Mouse (Mus musculus): ENCODE measurements around the gene Nppa. TPM values are rescaled to one million over a fixed set of nuclear protein-coding genes. Genes with fewer than 3 reads are reported as not detected.

Nppa gene
- polyA plus RNA-seq, 1 experiment, result not detected

DNA sequence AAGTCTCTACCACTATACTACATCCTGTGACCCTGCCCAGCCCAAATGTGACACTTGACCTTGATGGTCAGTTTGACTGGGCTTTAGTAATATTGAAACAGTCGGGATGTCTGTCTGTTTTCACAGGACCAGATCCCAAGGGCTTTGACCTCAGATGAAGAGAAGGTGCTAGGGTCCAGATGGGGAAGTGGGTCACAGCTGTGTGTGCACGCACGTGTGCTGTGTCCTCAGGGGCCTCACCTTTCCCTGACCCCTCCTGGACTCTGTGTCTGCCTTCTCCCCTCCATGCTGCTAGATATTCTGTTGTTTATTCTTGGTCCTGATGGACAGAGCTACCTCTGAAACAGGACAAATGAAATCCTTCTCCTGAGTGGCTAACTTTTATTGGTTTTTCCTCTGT lies 10.8 kb downstream of the Nppa start:
- TF ChIP-seq CTCF (IDR thresholded peaks at IDR 0.05; ENCODE audit: control insufficient read depth, insufficient read depth, insufficient replicate concordance, low read depth, low read length), result no peak
- no peak for TF ChIP-seq POLR2A (IDR thresholded peaks at IDR 0.05; ENCODE audit: control insufficient read depth, low read depth, low read length)
- peaks cover 14% of the 10 kb centered on the region for H3K36me3 ChIP-seq (ENCODE audit: control insufficient read depth, insufficient read depth, low read length)
- H3K4me3 ChIP-seq (ENCODE audit: control insufficient read depth, low read depth, low read length), result no peak overlapping the region
- H3K4me1 ChIP-seq (ENCODE audit: control insufficient read depth, insufficient read depth, low read length), result no peaks in the 10 kb centered on the region
- H3K27me3 ChIP-seq (ENCODE audit: control insufficient read depth, insufficient read depth, low read length), result no peaks in the 10 kb centered on the region
- H3K27ac ChIP-seq (ENCODE audit: control insufficient read depth, insufficient read depth, low read depth, low read length), result no peak overlapping the region

DNA sequence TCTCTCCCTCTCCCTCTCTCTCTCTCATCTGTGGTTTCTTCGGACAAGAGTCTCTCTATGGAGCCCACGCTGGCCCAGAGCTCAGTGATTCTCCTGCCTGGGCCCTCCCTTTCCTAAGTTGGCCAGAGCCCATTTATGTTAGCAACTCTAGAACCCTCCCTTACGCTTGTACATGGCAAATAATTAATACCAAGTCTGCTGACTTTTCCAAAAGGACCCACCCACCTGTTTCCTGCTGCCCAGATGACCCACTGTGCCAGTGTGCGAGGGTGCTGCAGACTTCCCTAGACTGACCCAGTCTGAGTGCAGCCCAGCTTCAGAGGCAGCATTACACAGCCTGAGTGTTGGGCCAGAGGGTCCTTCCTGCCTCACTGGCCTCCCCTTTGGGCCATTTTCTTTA lies 11.7 kb downstream of the Nppa start:
- H3K4me1 ChIP-seq (ENCODE audit: control insufficient read depth, insufficient read depth, low read length), result no peaks in the 10 kb centered on the region
- peaks cover 12% of the 10 kb centered on the region for H3K36me3 ChIP-seq (ENCODE audit: control insufficient read depth, insufficient read depth, low read length)
- H3K4me3 ChIP-seq (ENCODE audit: control insufficient read depth, low read depth, low read length), result no peak overlapping the region
- no peak overlapping the region for H3K27ac ChIP-seq (ENCODE audit: control insufficient read depth, insufficient read depth, low read depth, low read length)
- no peaks in the 10 kb centered on the region for H3K27me3 ChIP-seq (ENCODE audit: control insufficient read depth, insufficient read depth, low read length)
- TF ChIP-seq POLR2A (IDR thresholded peaks at IDR 0.05; ENCODE audit: control insufficient read depth, low read depth, low read length) (no peak), CTCF (IDR thresholded peaks at IDR 0.05; ENCODE audit: control insufficient read depth, insufficient read depth, insufficient replicate concordance, low read depth, low read length) (no peak)

DNA sequence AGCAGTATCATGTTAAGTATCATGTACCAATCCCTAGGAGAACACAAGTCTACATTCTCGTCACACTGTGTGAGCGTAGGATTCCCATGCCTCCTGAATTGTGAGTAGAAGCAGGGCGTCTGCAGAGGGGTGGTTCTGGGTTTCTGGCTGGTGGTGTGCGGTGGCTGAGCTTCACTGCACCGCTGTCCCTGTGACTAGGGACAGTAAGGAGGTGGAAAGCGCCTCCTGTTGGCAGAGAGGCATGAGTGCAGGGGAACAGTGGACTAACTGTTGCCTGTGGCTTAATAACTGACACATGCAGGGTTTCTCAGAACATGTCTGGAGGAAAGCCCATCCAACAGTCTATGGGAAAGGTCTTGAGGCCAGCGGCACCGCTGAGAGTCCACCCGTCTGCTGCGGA lies 14.9 kb downstream of the Nppa start:
- H3K36me3 ChIP-seq (ENCODE audit: control insufficient read depth, insufficient read depth, low read length), result peaks cover 10% of the 10 kb centered on the region

DNA sequence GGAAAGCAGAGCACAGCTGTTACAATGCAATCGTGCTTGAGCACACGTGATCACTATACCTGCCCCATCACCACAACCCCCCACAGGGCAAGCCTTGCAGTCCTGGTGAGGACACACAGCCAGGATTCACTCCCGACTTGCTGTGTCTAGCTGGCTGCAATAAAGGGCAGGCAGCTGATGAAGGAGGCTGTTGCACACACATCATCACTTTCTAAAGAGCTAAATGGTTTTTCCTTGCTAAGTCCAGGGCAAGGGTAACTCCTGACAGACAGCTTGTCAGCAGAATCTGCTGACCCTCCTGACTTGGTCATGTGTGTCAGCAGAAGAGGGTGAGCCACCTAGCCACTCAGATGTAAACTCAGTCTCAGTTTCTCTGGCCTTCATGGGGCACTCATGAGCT lies 16.5 kb downstream of the Nppa start:
- no peak overlapping the region for H3K27ac ChIP-seq (ENCODE audit: control insufficient read depth, insufficient read depth, low read depth, low read length)
- H3K27me3 ChIP-seq (ENCODE audit: control insufficient read depth, insufficient read depth, low read length), result no peaks in the 10 kb centered on the region
- H3K4me1 ChIP-seq (ENCODE audit: control insufficient read depth, insufficient read depth, low read length), result no peaks in the 10 kb centered on the region
- H3K36me3 ChIP-seq (ENCODE audit: control insufficient read depth, insufficient read depth, low read length), result peaks cover 7% of the 10 kb centered on the region
- H3K4me3 ChIP-seq (ENCODE audit: control insufficient read depth, low read depth, low read length), result no peak overlapping the region
- TF ChIP-seq CTCF (IDR thresholded peaks at IDR 0.05; ENCODE audit: control insufficient read depth, insufficient read depth, insufficient replicate concordance, low read depth, low read length) (no peak), POLR2A (IDR thresholded peaks at IDR 0.05; ENCODE audit: control insufficient read depth, low read depth, low read length) (no peak)

More for the DNA sequence above, 14.9 kb downstream of the Nppa start:
- Histone ChIP-seq H3K27me3 (ENCODE audit: control insufficient read depth, insufficient read depth, low read length) (no peaks in the 10 kb centered on the region), H3K4me1 (ENCODE audit: control insufficient read depth, insufficient read depth, low read length) (no peaks in the 10 kb centered on the region), H3K4me3 (ENCODE audit: control insufficient read depth, low read depth, low read length) (no peak overlapping the region), H3K27ac (ENCODE audit: control insufficient read depth, insufficient read depth, low read depth, low read length) (no peak overlapping the region)
- TF ChIP-seq POLR2A (IDR thresholded peaks at IDR 0.05; ENCODE audit: control insufficient read depth, low read depth, low read length), result no peak
- peak; percentile 53; the same call in 1 of the 2 replicates for TF ChIP-seq CTCF (IDR thresholded peaks at IDR 0.05; ENCODE audit: control insufficient read depth, insufficient read depth, insufficient replicate concordance, low read depth, low read length)

DNA sequence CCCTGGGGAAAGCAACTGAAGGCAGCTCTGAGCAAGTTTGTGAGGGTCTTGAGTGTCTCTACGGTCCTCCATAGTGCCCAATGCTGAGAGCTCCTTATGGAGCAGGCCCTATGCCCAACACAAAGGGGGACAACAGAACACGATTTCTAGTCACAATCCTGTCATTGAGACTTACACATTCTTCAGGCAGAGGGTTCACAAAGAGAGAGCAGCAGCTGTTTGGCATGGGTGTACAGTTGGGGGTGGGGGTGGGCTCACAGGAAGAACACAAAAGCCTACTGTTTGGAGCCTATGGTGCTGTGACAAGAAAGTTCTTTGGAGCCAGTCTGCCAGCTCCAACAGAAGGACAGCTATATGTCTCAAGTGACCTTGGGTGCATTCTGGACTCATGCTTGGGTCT lies 17.9 kb downstream of the Nppa start:
- TF ChIP-seq POLR2A (IDR thresholded peaks at IDR 0.05; ENCODE audit: control insufficient read depth, low read depth, low read length) (no peak), CTCF (IDR thresholded peaks at IDR 0.05; ENCODE audit: control insufficient read depth, insufficient read depth, insufficient replicate concordance, low read depth, low read length) (no peak)
- Histone ChIP-seq H3K4me1 (ENCODE audit: control insufficient read depth, insufficient read depth, low read length) (no peaks in the 10 kb centered on the region), H3K27ac (ENCODE audit: control insufficient read depth, insufficient read depth, low read depth, low read length) (no peak overlapping the region), H3K27me3 (ENCODE audit: control insufficient read depth, insufficient read depth, low read length) (no peaks in the 10 kb centered on the region), H3K36me3 (ENCODE audit: control insufficient read depth, insufficient read depth, low read length) (peaks cover 7% of the 10 kb centered on the region), H3K4me3 (ENCODE audit: control insufficient read depth, low read depth, low read length) (no peak overlapping the region)

DNA sequence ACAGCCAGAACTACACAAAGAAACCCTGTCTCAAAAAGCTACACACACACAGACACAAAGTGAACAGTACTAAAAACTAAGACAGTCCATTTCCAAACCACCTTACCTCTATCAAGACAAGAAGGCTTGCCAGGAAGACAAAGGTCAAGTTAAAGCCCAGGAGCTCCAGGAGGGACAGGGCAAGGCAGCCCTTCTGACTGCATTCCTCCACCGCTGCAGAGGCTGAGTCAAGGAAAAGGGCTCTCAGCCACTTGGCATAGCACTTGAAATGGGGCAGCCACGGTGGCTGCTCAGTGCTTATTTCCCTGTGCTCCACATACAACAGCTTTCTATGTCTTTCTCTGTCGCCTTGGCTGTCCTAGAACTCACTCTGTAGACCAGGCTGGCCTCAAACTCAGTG lies 23.5 kb downstream of the Nppa start:
- H3K27ac ChIP-seq (ENCODE audit: control insufficient read depth, insufficient read depth, low read depth, low read length), result no peak overlapping the region
- H3K4me1 ChIP-seq (ENCODE audit: control insufficient read depth, insufficient read depth, low read length), result no peaks in the 10 kb centered on the region
- peaks cover 3% of the 10 kb centered on the region for H3K36me3 ChIP-seq (ENCODE audit: control insufficient read depth, insufficient read depth, low read length)

DNA sequence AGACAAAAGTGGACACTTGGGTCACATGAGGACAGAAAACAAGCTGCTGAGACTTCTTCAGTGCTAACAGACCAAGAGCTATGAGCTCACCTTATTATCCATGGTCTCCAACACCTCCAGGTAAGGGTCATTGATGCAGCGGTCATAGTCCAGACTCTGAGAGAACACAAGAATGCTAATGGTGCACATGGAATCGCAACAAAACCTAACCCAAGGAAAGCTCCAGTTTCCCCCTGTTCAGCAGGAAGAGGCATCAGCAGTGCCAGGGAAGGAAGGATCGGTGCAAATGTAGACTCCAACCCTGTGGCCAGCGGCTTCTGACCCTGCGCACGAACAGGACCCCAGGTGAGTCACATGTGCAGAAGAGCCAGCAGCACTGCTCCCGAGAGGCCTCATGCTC lies 28.8 kb downstream of the Nppa start:
- Histone ChIP-seq H3K4me1 (ENCODE audit: control insufficient read depth, insufficient read depth, low read length) (no peaks in the 10 kb centered on the region), H3K27me3 (ENCODE audit: control insufficient read depth, insufficient read depth, low read length) (no peaks in the 10 kb centered on the region), H3K36me3 (ENCODE audit: control insufficient read depth, insufficient read depth, low read length) (no peaks in the 10 kb centered on the region; the same call in 1 of the 2 replicates), H3K4me3 (ENCODE audit: control insufficient read depth, low read depth, low read length) (no peak overlapping the region), H3K27ac (ENCODE audit: control insufficient read depth, insufficient read depth, low read depth, low read length) (no peak overlapping the region)
- TF ChIP-seq POLR2A (IDR thresholded peaks at IDR 0.05; ENCODE audit: control insufficient read depth, low read depth, low read length), result no peak

More for the DNA sequence above, 23.5 kb downstream of the Nppa start:
- Histone ChIP-seq H3K27me3 (ENCODE audit: control insufficient read depth, insufficient read depth, low read length) (no peaks in the 10 kb centered on the region), H3K4me3 (ENCODE audit: control insufficient read depth, low read depth, low read length) (no peak overlapping the region)
- TF ChIP-seq POLR2A (IDR thresholded peaks at IDR 0.05; ENCODE audit: control insufficient read depth, low read depth, low read length) (no peak), CTCF (IDR thresholded peaks at IDR 0.05; ENCODE audit: control insufficient read depth, insufficient read depth, insufficient replicate concordance, low read depth, low read length) (no peak)

DNA sequence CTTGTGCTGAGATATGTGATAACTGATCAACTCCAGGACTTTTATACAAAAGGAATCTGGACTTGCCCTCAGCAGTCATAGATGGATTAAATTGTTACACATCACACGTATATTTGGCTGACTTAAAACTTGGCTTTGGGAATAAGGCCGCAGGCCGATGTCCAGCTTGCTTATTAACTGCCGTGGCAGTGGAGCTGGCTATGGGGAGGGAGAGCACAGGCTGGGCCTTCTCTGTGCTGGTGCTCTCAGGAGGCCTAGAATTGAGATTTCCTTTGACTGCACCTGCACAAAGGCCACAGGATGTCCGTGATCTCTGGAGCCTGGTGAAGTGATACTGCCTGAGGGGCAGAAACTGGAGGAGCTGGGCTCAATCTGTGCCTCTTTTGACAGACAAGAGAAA lies 30.0 kb downstream of the Nppa start:
- no peak overlapping the region for H3K27ac ChIP-seq (ENCODE audit: control insufficient read depth, insufficient read depth, low read depth, low read length)
- no peaks in the 10 kb centered on the region for H3K4me1 ChIP-seq (ENCODE audit: control insufficient read depth, insufficient read depth, low read length)
- no peak overlapping the region for H3K4me3 ChIP-seq (ENCODE audit: control insufficient read depth, low read depth, low read length)
- H3K36me3 ChIP-seq (ENCODE audit: control insufficient read depth, insufficient read depth, low read length), result no peaks in the 10 kb centered on the region; the same call in 1 of the 2 replicates
- TF ChIP-seq CTCF (IDR thresholded peaks at IDR 0.05; ENCODE audit: control insufficient read depth, insufficient read depth, insufficient replicate concordance, low read depth, low read length) (no peak), POLR2A (IDR thresholded peaks at IDR 0.05; ENCODE audit: control insufficient read depth, low read depth, low read length) (no peak)
- H3K27me3 ChIP-seq (ENCODE audit: control insufficient read depth, insufficient read depth, low read length), result no peaks in the 10 kb centered on the region
